Mouse (Mus musculus): ENCODE results near the gene Them7. TPM values are rescaled to one million over a fixed set of nuclear protein-coding genes. Genes with fewer than 3 reads are reported as not detected.

The Them7 gene
- polyA plus RNA-seq (2017; shearing (Covaris generic)) = 1 to 10 TPM in 1 of 2 experiments, under 1 TPM in 1; 0.20 to 1.8 TPM

DNA sequence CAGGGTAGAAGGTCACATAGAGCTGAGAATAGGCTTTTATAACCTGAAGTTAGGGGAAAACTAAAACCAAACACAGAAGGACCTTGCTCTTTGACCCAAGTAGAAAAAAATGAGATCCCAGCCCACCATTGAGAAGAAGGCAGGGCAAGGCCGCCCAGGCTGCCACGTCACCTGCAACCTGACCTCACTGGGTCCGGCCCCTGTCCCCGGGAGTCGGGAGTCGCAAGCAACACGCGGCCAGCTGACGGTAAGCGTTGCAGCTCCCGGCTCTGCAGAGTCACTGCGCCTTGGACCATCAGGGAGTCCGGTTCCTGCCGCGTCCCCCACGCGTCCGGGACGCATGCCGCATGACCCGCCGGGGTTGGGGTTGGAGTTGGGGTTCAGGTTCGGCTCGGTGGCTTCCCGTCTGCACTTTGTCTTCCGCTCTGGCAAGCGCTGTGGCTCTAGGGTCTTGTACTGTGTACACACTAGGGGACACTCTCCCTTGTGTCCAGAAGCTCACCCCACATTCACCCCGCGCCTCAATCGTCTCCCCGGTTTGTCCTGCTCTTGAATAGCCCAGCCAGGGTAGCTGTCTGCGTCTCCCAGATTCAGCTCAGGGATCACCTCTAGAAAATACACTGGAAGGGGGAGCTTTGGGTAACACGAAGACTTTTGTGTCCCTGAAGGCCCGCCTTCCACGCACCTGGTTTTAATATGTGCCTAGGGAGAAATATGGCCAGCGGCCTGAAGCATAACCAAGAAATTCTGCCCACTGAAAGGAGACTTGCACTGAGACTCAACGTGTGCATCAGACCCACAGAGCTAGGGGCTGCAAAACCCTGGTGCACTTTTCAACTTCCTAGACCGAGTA lies at the start of gene Them7:
Gene Them7, plus strand, starts transcription at position 187 of the 853 bp plus-strand sequence.

DNA sequence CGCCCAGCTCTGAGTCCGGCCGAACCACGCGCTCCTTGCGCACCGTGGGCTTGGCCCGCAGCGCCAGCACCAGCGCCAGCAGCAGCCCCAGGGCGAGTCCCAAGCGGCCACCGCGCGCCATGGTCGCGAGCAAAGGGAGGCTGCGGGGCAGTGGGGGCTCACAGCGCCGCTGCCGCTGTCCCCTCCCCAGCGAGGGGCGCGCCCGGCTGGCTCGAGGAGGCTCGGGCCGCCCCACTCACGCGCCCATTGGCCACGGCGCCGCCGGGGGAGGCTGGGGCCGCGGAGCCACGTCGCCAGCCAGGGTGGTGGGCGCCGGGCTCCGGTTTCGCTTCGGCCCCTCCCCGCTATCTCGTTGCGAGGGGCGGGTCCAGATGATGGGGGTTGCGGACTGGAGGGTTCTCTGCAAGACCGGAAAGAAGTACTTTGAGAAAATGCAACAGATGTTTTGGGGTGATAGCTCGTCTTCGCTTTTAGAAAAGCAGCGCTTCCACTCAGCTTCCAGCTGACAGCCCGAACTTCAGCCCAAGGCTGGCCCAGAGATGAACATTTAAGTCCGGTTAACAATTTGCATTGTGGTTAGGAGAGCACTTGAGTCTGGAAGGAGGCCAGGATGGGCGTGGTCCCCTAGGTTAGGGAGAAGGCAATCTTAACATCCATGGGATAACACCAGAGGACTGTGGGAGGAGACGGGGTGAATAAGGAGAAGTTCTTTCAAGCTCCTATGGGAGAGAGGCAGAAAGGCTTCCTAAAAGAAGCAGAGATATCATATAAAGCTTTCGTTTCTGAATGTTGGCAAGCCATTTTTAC lies 175.2 kb downstream of the Them7 start, which contains the start of gene Rcn1:
Gene Rcn1, minus strand, starts transcription at position 235 of the 807 bp plus-strand sequence.

Other genes starting within 250 kb of the Them7 start
- gene Eif3m, start 207.2 kb upstream of the Them7 start, polyA plus RNA-seq (2017; shearing (Covaris generic)) = 100 to 1,000 TPM; 268 to 287 TPM
- gene Gm11060, start 132.3 kb upstream of the Them7 start, polyA plus RNA-seq (2017; shearing (Covaris generic)) = not detected
- gene Wt1, start 97.8 kb upstream of the Them7 start, polyA plus RNA-seq (2017; shearing (Covaris generic)) = under 1 TPM; 0.24 to 0.65 TPM
- gene Rcn1, start 175.0 kb downstream of the Them7 start, polyA plus RNA-seq (2017; shearing (Covaris generic)) = 10 to 100 TPM; 53.9 to 74.5 TPM

All from inflammation-experienced regulatory T-cells (primary cell).